Mouse (Mus musculus) left cerebral cortex, postnatal 10 days (tissue): ENCODE results near the gene Zc3h12d. TPM values are rescaled to one million over a fixed set of nuclear protein-coding genes. Genes with fewer than 3 reads are reported as not detected.

Source experiments
- microRNA-seq: library from miRNA; unstranded; fragments of <30 nt; microRNA quantifications from one replicate; pipeline ENCODE4 v1.2.0, GENCODE M21; 2022
- total RNA-seq, 2 experiments: library from RNA; stranded (reverse); gene quantifications; 2 replicates each; pipeline ENCODE4 v1.2.3; 2021

The Zc3h12d gene
- total RNA-seq, 2 experiments from 2014 or later: 0.14 to 0.28 TPM

Small RNAs within 50 kb of the gene (microRNA-seq; reads per million reads assigned to microRNA genes)
- gene Mir5104: not detected

Other genes starting within 250 kb of the Zc3h12d start
- gene Lrp11, start 242.7 kb upstream of the Zc3h12d start, total RNA-seq: 100 to 1,000 TPM; 113 to 115 TPM
- gene Nup43, start 165.0 kb upstream of the Zc3h12d start, total RNA-seq: 1 to 10 TPM; 8.2 to 8.3 TPM
- 100 to 1,000 TPM; 150 to 153 TPM for gene Pcmt1, start 151.3 kb upstream of the Zc3h12d start, total RNA-seq
- gene Lats1, start 151.3 kb upstream of the Zc3h12d start, total RNA-seq: 10 to 100 TPM; 47.2 to 49.2 TPM
- gene Katna1, start 106.5 kb upstream of the Zc3h12d start, total RNA-seq: 10 to 100 TPM; 12.4 to 14.9 TPM
- gene Ginm1, start 39.6 kb upstream of the Zc3h12d start, total RNA-seq: 10 to 100 TPM; 20.3 to 23.7 TPM
- 10 to 100 TPM; 34.5 to 35.2 TPM for gene Ppil4, start 39.6 kb upstream of the Zc3h12d start, total RNA-seq
- gene Tab2, start 123.8 kb downstream of the Zc3h12d start, total RNA-seq: 10 to 100 TPM; 57.8 to 61.9 TPM